Mouse (Mus musculus): ENCODE data around the gene Lrfn3. TPM values are rescaled to one million over a fixed set of nuclear protein-coding genes. Genes with fewer than 3 reads are reported as not detected.
A peak's percentile ranks its signal among the peaks of the same experiment; 100 is the strongest.

The Lrfn3 gene
- total RNA-seq, 2 experiments from 2014 or later, result 32.9 to 35.1 TPM

DNA sequence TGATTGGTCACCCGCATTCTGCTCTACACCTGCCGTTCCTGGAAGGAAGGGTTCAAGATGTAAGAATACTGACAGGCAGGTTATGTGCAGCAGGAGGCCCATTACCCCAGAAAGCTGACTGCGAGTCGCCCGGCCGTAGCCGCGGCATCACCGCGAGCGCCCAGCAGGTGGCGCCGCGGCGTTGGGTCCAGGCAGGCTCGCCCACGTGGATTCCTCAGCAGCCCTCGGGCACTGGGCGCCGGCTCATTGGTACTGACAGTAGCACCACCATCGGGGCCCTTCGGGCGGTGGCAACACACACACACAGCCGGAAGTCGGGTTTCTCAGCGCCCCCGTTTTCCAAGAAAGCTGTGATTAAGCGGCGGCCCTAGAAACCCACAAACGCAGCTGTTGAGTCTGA is 14.7 kb downstream of the Lrfn3 start:
- intact Hi-C loops (cut with DNase I), result no loop called here
- peak; percentile 82 for DNase-seq (ENCODE audit: low spot score in 2 of 2)

DNA sequence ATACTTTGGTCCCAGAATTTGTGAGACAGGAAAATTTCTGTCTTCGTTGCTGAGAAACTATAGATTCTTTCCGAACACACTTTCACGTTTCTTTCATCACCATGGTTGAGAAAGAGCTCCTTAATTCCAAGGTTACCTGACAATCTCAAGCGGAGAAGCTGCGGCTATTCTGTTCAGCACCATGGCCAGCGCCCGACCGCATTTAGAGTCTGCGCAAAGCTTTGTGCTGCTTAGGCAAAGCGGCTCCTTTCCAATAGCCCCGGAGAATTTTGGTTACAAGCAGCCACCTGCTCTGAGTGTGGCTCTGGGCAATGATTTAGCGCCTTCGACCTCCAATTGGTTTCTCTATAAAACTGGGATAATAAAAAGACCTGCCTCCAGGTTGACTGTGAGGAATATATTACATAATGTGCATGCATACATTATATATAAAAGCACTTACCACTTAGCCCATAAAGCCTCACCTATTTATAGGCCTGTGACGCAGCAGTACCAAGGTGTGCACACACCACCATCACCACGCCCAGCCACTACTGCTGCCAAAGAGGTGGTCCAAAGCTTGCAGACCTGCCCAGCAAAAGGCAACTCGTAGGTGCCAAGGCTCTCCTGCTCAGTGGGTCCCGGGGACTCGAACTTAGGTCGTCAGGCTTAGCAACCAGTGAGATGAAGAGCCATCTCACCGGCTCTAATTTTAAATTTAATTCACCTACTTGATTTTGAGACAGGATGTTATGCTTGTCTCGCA is 15.8 kb downstream of the Lrfn3 start:
- intact Hi-C loops (cut with DNase I), result no loop called here
- no peak for DNase-seq (ENCODE audit: low spot score in 2 of 2)

DNA sequence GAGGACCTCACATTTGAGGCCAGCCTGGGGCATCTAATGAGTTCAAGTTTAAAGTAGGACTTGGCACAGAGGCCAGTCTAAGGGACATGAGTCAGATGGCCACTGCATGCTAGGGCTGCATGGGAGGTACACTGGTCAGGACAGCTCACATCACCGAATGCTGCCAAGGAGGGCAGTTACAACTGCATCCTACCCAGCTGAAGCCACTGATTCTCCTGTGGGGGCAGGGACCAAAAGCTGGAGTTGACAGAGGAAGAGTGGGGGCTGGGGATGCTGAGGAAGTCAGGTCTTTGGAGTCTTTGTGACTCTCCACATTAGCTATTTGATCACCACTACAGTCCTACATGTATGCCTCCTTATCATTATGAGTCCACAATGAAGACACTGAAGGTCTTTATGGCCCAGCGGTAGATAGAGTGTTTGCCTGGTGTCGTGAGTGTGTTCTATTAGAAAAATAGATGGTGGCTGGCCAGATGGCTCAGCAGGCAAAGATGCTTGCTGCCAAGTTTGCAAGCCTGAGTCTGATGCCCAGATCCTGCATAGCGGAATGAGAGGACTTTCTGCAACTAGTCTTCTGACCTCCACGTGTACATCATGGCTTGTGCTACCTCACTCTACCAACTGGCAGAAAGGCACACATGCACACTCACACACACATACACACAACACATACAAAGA is 23.0 kb downstream of the Lrfn3 start:
- intact Hi-C loops (cut with DNase I), result no loop called here
- DNase-seq (ENCODE audit: low spot score in 2 of 2), result no peak

DNA sequence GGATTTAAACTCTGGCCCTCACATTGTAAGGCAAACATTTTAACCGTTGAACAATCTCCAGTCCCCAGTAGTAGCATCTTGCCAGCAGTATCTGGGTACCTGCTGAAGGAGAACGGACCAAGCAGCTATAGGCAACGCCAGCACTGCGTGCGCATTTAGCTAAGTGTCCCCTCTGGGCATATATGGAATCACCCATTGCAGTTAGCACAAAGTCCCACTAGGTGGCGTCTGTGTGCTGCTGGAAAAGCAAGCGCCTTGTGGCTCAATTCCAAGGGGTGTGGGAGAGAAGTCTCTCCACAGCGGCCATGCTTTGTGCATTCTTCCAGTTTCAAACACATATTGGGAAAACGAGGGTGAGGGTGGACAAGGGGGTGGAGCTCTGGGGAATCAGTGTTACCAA is 26.2 kb downstream of the Lrfn3 start:
- peak; percentile 87 to 88 for DNase-seq (ENCODE audit: low spot score in 2 of 2)

DNA sequence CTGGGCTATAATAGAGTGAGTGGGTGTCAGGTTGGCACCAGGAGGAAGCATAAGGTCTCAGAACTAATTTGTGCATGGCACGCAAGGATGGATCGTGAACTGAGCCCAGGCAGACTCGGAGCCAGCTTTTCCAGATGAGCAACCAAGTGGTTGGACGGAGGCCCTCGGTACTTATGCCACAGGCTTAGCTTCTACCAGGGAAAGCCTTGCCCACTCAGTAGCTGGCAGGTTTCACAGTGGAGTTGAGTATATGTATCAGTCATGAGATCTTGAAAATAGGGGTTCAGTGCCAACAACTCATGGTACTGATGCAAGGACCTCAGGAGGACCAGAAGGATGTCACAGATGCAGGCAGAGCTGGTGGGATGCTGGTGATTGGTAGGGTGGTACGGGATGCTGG is 26.9 kb downstream of the Lrfn3 start:
- no peak for DNase-seq (ENCODE audit: low spot score in 2 of 2)
- intact Hi-C loops (cut with DNase I), result loop anchor here (2.0 kb wide), 1 partner anchor 97 kb away; no protein-coding TSS in a partner anchor

More for the DNA sequence above, 26.2 kb downstream of the Lrfn3 start:
- intact Hi-C loops (cut with DNase I), result loop anchor here (2.0 kb wide), 1 partner anchor 96 kb away; no protein-coding TSS in a partner anchor

DNA sequence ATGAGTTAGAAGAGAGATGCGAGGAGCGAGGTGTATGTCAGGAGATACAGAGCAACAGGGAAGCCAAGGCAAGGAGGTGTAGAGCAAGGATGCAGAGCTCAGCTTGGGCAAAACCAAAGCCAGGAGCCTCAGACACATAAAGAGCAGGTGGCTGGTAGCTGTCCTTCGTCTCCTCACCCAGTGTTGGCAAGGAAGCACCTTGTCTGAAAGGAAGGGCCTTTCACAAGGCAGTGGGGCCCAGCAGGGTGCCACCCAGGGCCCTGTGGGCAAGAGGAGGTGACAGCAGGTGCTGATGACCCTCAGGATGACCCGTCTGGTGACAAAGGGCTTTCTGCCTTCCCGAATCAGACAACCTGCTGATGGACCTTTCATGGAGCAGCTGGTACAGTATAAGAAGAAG is 28.0 kb downstream of the Lrfn3 start:
- intact Hi-C loops (cut with DNase I), result no loop called here
- no peak for DNase-seq (ENCODE audit: low spot score in 2 of 2)

DNA sequence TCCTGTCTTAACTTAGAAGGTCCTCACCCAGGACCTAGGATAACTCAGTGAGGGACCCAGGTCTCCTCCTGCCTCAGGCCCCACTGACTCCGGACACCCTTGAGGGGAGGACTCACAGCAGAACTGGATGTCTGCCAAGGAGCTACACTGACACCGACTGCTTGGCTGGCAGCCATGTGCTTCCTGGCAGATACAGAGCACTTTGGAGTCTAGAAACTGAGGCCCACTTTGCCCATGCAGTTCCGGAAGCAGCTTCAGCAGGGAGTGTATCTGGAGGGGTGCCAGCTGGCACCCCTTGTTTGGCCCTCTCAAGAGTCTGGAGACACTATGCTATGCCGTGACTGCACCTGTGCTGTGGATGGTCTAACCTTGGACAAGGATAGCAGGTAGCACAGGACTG is 29.1 kb downstream of the Lrfn3 start:
- intact Hi-C loops (cut with DNase I), result no loop called here
- DNase-seq (ENCODE audit: low spot score in 2 of 2), result peak; percentile 67 to 73

DNA sequence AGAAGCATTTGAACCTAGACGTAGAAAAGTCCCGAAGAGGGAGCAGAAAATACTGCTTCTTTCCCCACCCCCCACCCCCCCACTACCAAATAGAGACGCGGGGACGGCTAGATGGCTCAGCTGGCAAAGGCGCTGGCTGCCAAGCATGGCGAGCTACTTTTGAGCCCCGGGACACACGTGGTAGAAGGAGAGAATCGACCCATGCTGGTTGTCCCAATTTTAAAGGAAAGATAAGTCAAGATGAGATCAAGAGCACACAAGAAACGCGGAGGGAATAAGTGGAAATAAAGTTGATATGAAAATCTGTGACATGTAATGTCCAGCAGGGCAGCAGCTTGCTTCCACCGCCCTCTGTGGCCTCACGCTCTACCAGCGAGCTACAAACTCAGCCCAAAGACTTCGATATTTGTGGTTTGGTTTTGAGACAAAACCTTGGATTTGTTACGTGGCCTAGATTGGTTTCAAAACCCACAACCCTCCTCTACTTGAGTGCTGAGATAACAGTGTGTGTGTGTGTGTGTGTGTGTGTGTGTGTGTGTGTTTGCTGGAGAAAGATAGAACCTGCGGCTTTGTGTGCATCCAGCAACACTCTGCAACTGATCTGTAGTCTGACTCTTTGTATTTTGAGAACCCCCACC is 29.8 kb downstream of the Lrfn3 start:
- intact Hi-C loops (cut with DNase I), result no loop called here
- DNase-seq (ENCODE audit: low spot score in 2 of 2), result no peak

DNA sequence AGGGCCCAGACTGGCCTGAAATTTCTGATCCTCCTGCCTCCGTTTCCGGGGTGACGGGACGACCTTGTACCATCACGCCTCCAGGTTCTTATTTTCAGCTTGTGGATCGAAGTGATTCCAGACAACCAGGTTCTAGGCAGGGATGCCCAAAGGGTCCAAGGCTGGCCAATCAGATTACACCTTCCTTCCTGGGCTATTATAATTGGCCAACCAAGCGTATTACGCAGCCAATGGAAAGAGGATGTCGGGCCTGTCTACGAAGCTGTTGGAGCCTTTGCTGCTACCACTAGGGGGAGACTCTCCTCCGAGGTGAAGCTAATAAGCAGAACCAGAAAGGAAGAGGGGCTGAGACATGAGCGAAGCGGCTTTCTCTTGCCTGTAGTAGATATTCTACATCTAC is 30.7 kb downstream of the Lrfn3 start:
- intact Hi-C loops (cut with DNase I), result no loop called here
- DNase-seq (ENCODE audit: low spot score in 2 of 2), result peak; percentile 88 to 89

DNA sequence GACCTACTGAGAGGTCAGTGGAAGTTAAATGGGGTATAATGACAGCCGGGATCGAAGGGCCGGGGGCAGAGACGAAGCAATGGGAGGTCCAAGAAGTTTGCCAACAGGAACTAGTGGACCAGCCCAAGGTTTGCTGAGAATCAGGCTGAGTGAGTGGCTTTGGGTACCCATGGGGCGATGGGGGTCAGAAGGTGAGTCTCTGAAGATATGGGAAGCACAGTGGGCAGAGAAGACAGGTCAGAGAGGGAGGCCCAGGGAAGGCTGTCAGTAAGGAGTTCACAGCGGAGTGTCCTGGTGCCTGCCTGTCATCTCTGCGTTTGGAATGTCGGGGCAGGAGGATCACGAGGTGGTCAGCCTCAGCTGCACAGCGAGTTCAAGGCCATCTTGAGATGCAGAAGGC is 34.2 kb downstream of the Lrfn3 start:
- DNase-seq (ENCODE audit: low spot score in 2 of 2), result no peak
- intact Hi-C loops (cut with DNase I), result no loop called here

DNA sequence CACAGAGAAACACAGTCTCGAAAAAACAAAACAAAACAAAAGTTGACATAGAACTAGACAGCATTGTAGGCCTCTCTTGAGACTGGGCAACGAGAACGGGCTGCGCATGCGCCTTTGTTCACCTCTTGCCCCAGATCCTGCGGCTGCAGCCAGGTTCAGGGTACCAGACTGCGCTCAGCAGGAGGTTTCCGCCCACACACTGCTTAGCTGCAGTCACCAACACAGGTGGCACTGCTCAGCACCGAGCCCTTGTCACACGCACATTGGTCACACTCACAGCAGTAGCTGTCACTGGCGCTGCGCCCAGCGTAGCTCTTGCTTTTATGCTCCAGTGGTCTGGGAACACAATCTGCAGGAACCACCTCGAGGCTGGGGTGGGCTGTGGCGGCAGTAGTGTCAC is 35.4 kb downstream of the Lrfn3 start:
- DNase-seq (ENCODE audit: low spot score in 2 of 2), result no peak
- intact Hi-C loops (cut with DNase I), result no loop called here

DNA sequence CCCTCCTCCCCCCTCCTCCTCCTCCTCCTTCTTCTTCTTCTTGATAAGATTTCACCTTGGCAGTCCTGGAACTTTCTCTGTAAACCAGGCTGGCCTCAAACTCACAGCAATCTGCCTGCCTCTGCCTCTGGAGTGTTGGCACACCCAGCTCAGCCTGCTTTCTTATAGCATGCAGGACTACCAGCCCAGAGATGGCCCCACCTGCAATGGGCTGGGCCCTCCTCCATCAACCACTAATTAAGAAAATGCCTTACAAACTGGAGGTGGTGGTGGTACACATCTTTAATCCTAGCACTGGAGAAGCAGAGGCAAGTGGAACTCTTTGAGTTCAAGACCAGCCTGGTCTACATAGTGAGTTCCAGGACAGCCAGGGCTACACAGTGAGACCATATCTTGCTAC is 36.1 kb downstream of the Lrfn3 start:
- no peak for DNase-seq (ENCODE audit: low spot score in 2 of 2)
- intact Hi-C loops (cut with DNase I), result no loop called here

DNA sequence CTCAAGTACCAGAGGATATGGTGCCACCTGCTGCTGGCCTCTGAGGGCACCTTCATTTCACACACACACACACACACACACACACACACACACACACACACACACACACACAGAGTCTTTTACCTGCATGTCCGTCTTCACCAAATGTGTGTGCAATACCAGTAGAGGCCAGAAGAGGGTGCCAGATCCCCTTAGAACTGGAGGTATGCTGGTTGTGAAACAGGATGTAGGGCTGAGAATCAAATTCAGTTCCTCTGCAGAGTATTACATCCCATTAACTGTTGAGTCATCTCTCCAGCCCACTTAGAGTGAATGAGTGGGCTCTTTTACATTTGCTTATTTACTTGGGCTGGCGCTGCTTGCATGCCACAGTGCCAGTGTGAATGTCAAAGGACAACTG is 37.2 kb downstream of the Lrfn3 start:
- intact Hi-C loops (cut with DNase I), result no loop called here
- DNase-seq (ENCODE audit: low spot score in 2 of 2), result no peak

DNA sequence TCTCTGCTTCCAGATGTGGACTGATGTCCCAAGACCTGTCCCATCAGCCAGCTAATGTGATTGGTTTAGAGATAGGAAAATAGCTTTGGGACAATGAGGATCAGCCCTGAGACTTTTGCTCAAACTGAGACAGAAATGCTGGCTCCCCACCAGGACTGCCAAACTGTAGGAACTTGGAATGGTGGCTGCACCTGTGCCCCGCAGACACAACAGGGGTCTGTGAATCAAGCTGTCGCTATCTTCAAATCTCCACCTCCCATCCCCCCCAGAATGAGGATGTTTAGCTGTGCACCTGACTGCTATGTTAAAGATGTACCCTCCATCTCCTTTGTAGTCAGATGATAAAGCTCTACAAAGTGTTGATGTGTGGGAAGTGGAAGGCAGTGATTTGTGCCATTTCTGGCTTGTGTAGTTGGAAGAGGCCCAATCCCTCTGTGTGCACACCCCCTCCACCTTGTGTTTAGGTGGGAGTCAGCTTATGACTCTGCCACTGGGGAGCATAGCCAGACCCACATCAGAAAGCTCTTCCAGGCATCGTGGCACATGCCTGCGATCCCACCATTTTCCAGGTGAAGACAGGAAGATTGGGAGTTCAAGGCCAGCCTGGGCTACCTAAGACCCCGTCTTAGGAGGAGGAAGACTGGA is 38.1 kb downstream of the Lrfn3 start:
- DNase-seq (ENCODE audit: low spot score in 2 of 2), result peak in 1 of 2 experiments; percentile 73
- intact Hi-C loops (cut with DNase I), result no loop called here

DNA sequence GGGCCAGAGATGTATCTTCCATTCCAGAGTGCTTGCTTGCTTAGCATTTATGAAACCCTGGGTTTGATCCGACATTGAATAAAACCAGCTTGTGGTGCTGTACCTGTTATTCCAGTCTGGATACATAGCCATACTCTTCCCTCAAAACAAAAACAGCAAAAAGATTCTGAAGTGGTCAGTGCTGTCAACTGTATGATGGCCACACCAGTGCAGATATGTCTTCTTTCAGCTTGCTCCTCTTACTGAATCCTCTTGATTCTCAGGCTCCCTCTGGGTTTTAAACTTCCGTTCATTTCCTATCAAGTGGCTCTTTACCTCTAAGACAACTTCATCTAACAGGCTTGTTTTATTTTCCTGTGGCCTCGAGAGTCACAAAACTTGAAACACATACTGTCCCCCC is 38.8 kb downstream of the Lrfn3 start, which contains the start of gene Sdhaf1:
Gene Sdhaf1, minus strand, starts transcription at position 101 of the 400 bp plus-strand sequence.
- no peak for DNase-seq (ENCODE audit: low spot score in 2 of 2)
- intact Hi-C loops (cut with DNase I), result no loop called here

DNA sequence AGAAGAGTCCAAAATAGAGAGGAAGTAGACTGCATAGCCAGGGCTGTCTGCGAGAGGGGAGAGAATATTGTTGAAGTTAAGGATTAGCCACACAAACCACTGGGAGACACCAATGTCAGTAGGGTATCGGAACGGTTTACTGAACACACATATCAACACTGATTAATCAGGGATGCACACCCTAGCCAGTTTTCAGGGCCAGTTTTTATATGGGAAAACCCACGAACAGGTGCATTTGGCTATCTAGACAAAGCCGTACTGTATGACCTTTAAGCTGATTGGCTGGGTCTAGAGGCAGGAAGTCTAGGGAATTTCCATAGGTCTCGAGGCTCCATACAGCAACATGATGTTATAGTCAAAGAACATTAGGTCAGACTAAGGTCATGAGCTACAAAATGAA is 39.7 kb downstream of the Lrfn3 start:
- no peak for DNase-seq (ENCODE audit: low spot score in 2 of 2)
- intact Hi-C loops (cut with DNase I), result no loop called here

DNA sequence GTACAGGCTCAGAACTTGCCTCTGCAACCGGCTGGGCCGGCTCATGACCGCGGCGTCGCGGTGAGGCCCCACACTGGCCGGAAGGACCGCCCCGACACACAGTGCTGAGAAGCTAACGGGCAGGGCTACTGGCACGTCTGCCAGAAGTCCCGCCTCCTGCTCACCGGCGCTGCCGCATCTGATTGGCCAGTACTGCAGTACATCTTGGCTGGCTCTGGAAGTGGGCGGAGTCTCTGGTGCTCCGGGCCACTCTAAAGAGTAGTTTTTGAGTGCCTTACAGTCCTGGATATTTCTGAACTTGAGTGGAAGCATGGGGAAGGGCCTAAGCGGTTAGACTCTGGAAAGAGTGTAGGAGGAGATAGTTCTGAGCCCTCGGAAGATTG is 40.3 kb downstream of the Lrfn3 start:
- DNase-seq (ENCODE audit: low spot score in 2 of 2), result peak; percentile 96
- intact Hi-C loops (cut with DNase I), result no loop called here

DNA sequence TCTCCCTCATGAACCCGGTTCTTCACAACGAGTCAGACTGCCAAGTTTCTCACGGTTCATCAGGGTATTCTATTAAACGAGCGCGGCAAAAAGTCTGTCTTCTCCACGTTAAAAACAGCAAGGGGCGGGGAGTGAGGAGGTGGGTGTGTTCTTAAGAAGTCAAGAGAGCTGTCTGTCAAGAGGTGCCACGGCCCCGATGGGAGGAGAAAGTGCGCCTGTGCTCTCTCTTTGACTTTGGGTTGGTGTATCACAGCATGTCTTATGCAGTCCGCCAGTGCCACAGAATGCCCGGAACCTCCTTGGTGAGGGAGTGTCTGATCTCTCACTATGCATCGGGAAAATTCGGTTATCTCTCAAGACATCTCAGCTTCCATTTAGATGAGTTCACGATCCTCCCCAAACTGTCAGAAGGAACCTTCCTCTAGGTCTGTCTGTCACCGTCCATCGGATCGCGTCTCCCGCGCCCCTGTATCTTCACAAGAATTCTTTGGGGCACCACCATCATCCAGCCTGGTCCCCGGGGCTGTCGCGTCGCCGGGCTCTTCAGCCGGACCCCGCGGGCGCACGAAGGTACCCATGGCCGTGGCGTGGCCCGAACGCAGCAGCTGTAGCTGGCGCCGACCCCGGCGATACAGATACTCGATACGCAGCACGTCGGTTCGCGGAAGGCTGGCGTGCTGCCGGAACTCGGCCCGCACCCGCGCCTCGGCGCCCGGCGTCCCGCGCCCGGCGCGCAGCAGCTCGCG is 40.9 kb downstream of the Lrfn3 start, which contains the start of gene E130208F15Rik:
Gene E130208F15Rik, plus strand, starts transcription at position 202 of the 746 bp plus-strand sequence.
- intact Hi-C loops (cut with DNase I), result no loop called here
- peak; percentile 61 to 66 for DNase-seq (ENCODE audit: low spot score in 2 of 2)

DNA sequence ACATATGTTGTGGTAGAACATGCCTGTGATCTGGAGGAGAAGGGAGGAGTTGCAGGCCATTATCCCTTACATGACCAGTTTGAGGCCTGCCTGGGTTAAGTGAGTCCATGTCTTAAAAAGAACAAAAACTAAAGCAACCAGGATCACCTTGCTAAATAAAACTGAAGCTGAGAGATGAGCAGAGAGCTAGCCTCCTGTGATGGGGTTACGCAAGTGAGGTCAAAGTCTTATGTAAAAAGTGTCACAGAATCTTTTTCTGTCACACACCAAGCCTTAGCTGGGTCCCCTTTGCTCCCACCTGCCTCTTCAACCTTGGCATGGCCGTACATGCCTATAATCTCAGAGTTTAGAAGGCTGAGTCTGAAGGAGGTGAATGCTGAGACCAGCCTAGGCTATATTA is 41.6 kb downstream of the Lrfn3 start:
- DNase-seq (ENCODE audit: low spot score in 2 of 2), result no peak
- intact Hi-C loops (cut with DNase I), result no loop called here

DNA sequence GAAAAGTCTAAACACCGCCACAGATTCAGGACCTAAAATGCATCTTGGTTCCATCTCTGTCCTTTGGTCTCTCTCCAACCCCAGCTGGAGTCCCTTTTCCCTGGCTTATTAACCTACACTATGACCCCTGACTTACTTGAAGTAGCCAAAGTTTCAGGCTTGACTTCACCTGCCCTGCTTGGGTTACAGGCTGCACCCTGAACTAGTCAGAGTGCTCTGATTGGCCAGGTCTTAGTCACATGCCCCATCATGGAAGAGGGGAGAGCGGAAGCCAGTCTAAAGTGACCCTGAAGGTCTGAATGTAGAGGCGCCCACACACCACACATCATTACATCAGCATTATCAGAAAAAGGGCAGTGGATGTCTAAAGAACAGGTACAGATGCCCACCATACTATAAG is 44.4 kb downstream of the Lrfn3 start:
- intact Hi-C loops (cut with DNase I), result no loop called here
- no peak for DNase-seq (ENCODE audit: low spot score in 2 of 2)
